Mouse (Mus musculus) G1E (cell line): ENCODE results near the gene Gss.

Experiments used
- CTCF ChIP-seq: IDR thresholded peaks from 2 replicates; pipeline ENCODE4 v1.5.1; 2012; ENCODE audit warnings: low read depth, low read length, inconsistent platforms, mixed read lengths
- GATA1 ChIP-seq: IDR thresholded peaks from 2 replicates; pipeline ENCODE4 v1.6.1; 2012; ENCODE audit warnings: borderline replicate concordance, low read length, inconsistent platforms, mixed read lengths
- GATA2 ChIP-seq: IDR thresholded peaks from 2 replicates; pipeline ENCODE4 v1.6.1; 2012; ENCODE audit warnings: low read depth, low read length, inconsistent platforms, borderline replicate concordance
- POLR2AphosphoS5 ChIP-seq: IDR thresholded peaks from 2 replicates; pipeline ENCODE4 v1.6.1; 2012; ENCODE audit warnings: low read depth, low read length, inconsistent platforms; ENCODE audit not compliant: insufficient replicate concordance
- TAL1 ChIP-seq: conservative IDR thresholded peaks from 2 replicates; pipeline ENCODE4 v1.6.1; 2012; ENCODE audit warnings: low read depth, low read length, inconsistent platforms, mixed read lengths

GRCm38 (mm10) chr2:155562934-155563333, 29.7 kb downstream of the Gss start:
- no peak for TF ChIP-seq CTCF
- no peak for TF ChIP-seq TAL1
- TF ChIP-seq GATA1, result no peak
- TF ChIP-seq POLR2AphosphoS5, result no peak
- TF ChIP-seq GATA2, result no peak
